Mouse (Mus musculus) urinary bladder, adult 2 months (tissue): ENCODE measurements around the gene Mgat3. TPM values are rescaled to one million over a fixed set of nuclear protein-coding genes. Genes with fewer than 3 reads are reported as not detected.
A peak's percentile ranks its signal among the peaks of the same experiment; 100 is the strongest.

Experiments used
- DNase-seq: peaks from one replicate; pipeline ENCODE4 v3.0.0; 2022; ENCODE audit warnings: low spot score
- polyA plus RNA-seq: library from polyadenylated mRNA; depleted of rRNA; stranded (reverse); fragments of >200 nt; gene quantifications from 2 replicates; pipeline ENCODE4 v1.2.3, GENCODE M21; 2012; rRNA removed

Mgat3 gene
- polyA plus RNA-seq = 62.9 and 73.1 TPM in 2 replicates

GRCm38 (mm10) chr15:80173001-80173771 lies at the start of gene Mgat3:
TSS of gene Mgat3 (plus strand) at chr15:80173721.
- DNase-seq = peak; percentile 50

GRCm38 (mm10) chr15:80124651-80125050 lies 48.9 kb upstream of the Mgat3 start:
- no peak for DNase-seq

GRCm38 (mm10) chr15:80127191-80127590 lies 46.3 kb upstream of the Mgat3 start:
- no peak for DNase-seq

- no peak for DNase-seq
Observed at GRCm38 (mm10) chr15:80129982-80130381, 43.5 kb upstream of the Mgat3 start.

GRCm38 (mm10) chr15:80130689-80131088 lies 42.8 kb upstream of the Mgat3 start:
- DNase-seq = no peak

- no peak for DNase-seq
Observed at GRCm38 (mm10) chr15:80131421-80131820, 42.1 kb upstream of the Mgat3 start.

GRCm38 (mm10) chr15:80132452-80132851 lies 41.1 kb upstream of the Mgat3 start:
- DNase-seq = no peak

- DNase-seq = peak; percentile 91
Observed at GRCm38 (mm10) chr15:80132993-80133586, 40.4 kb upstream of the Mgat3 start, which contains the start of gene Tab1. TSS of gene Tab1 (plus strand) at chr15:80133127.

GRCm38 (mm10) chr15:80133682-80134449 lies 39.7 kb upstream of the Mgat3 start:
- no peak for DNase-seq

GRCm38 (mm10) chr15:80134450-80134847 lies 39.1 kb upstream of the Mgat3 start:
- DNase-seq = no peak

GRCm38 (mm10) chr15:80135499-80135898 lies 38.0 kb upstream of the Mgat3 start:
- no peak for DNase-seq

GRCm38 (mm10) chr15:80136645-80137044 lies 36.9 kb upstream of the Mgat3 start:
- DNase-seq = no peak

- no peak for DNase-seq
Observed at GRCm38 (mm10) chr15:80137945-80138791, 35.4 kb upstream of the Mgat3 start.

GRCm38 (mm10) chr15:80140302-80140701 lies 33.2 kb upstream of the Mgat3 start:
- no peak for DNase-seq

GRCm38 (mm10) chr15:80140878-80141277 lies 32.6 kb upstream of the Mgat3 start:
- no peak for DNase-seq

GRCm38 (mm10) chr15:80142130-80142529 lies 31.4 kb upstream of the Mgat3 start:
- DNase-seq = no peak

GRCm38 (mm10) chr15:80143760-80144159 lies 29.8 kb upstream of the Mgat3 start:
- no peak for DNase-seq

- DNase-seq = no peak
Observed at GRCm38 (mm10) chr15:80145397-80145796, 28.1 kb upstream of the Mgat3 start.

- no peak for DNase-seq
Observed at GRCm38 (mm10) chr15:80146153-80146552, 27.4 kb upstream of the Mgat3 start.

- DNase-seq = no peak
Observed at GRCm38 (mm10) chr15:80147090-80147489, 26.4 kb upstream of the Mgat3 start.

GRCm38 (mm10) chr15:80147511-80147910 lies 26.0 kb upstream of the Mgat3 start:
- DNase-seq = no peak

- DNase-seq = no peak
Observed at GRCm38 (mm10) chr15:80148565-80148964, 25.0 kb upstream of the Mgat3 start.
